Mouse (Mus musculus): ENCODE results near the gene Ticam1.

DNA sequence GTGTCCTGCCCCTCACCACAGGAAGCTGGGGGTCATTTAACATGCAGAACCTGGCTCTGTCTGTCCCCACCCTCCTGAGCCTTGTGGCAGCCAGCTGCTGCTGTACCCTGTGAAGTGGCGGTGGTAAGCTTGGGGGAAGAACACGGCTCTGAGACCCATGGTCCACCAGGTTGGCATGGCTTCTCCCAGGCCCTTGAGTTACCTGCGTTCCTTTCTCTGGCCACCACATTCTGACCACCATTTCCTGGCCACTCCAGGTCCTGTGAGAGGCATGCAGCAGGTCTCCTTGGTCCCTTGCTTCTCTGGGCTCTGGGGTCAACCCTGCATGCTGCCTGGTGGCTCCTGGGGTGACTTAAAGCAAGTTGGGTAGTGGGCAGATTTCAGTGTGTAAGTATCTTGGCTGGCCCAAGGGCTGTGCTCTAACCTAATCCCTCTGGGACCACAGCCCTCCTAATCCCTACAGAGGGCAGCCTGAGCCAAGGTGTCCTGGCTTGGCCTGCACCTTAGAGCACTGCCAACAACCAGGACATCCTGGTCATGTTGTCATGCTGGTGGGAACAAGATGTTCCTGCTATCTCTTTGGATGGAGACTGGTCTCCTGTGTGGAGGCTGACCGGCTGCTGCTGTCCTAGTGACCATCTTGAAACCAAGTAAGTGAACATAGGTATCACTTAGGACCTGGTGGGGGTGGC lies 16.1 kb upstream of the Ticam1 start, which contains the start of gene Plin3:
- TF ChIP-seq GATA1 (IDR thresholded peaks at IDR 0.05; ENCODE audit: low read length) (no peak), TAL1 (IDR thresholded peaks at IDR 0.05; ENCODE audit: low read length) (no peak)
